Mouse (Mus musculus): Measurements from ENCODE around the gene Rcc1.

- TF ChIP-seq GABPA (IDR thresholded peaks at IDR 0.05; ENCODE audit: insufficient replicate concordance, low read depth, low read length) (no peak), POLR2A (IDR thresholded peaks at IDR 0.05; ENCODE audit: low read depth, low read length) (no peak), RCOR1 (conservative IDR thresholded peaks at IDR 0.05; ENCODE audit: low read depth, low read length) (no peak), CTCF (conservative IDR thresholded peaks at IDR 0.05 in 1 of 2, IDR thresholded peaks at IDR 0.05 in 1 of 2; ENCODE audit: low read depth in 2 of 2, low read length in 2 of 2) (no peak), JUN (IDR thresholded peaks at IDR 0.05; ENCODE audit: insufficient read depth, low read depth, low read length) (no peak), IRF4 (IDR thresholded peaks at IDR 0.05; ENCODE audit: low read depth, low read length) (no peak)
Measured at GRCm38 (mm10) chr4:132332880-132333279, 20.5 kb downstream of the Rcc1 start.

Measured in CH12.LX (cell line).